In genomic region chr7:64497438-64497837, GRCm38 (mm10) we compare ENCODE assay signal across 9 mouse cellular contexts. TPM values are rescaled to one million over a fixed set of nuclear protein-coding genes. Genes with fewer than 3 reads are reported as not detected.
DNase-seq lines count a peak whose midpoint lies in the region; ATAC-seq and TF ChIP-seq lines count a peak whose summit lies in the region.
"Had no signal": no experiment of that assay in that cellular context is flagged by ENCODE, and none has a peak within 500 bp of the region (broad histone marks: within the 10 kb centered on the region; RNA-seq: fewer than 3 reads in every experiment).

No protein-coding gene starts in this region.

- peak; percentile 2 to 10 for DNase-seq in frontal cortex, postnatal 14 days (ENCODE audit: low spot score in 2 of 2)
- no peak for DNase-seq in frontal cortex, postnatal 36 days (ENCODE audit: low spot score in 2 of 2)
- peak; percentile 82 for DNase-seq in midbrain, embryonic 11.5 days (ENCODE audit: low spot score, missing footprints)
- peak; percentile 0 to 1 for DNase-seq in right cerebral cortex, postnatal 36 days (ENCODE audit: low spot score in 2 of 2)
- no peak for DNase-seq in adrenal gland, postnatal 36 days

- WGBS in midbrain, embryonic 11.5 days, result 41% methylated on average over 10 of the region's 10 CpGs
- WGBS in midbrain, embryonic 16.5 days, result 45% methylated on average over 10 of the region's 10 CpGs

- no peak overlapping the region for H3K9ac ChIP-seq in midbrain, embryonic 11.5 days (ENCODE audit: low read length)
- H3K9ac ChIP-seq in midbrain, embryonic 16.5 days (ENCODE audit: low read depth, low read length), result no peak overlapping the region
- H3K9ac ChIP-seq: midbrain, embryonic 12.5 days had no signal

- no peak overlapping the region for H3K4me3 ChIP-seq in midbrain, embryonic 11.5 days (ENCODE audit: low read depth, low read length)
- no peak overlapping the region for H3K4me3 ChIP-seq in midbrain, embryonic 16.5 days (ENCODE audit: low read depth, low read length)
- no peak overlapping the region for H3K4me3 ChIP-seq in cortical plate, adult 2 months (ENCODE audit: insufficient read depth, low read length)
- H3K4me3 ChIP-seq: midbrain, embryonic 12.5 days had no signal

- H3K36me3 ChIP-seq in midbrain, embryonic 11.5 days (ENCODE audit: control insufficient read depth, insufficient read depth, low read length), result no peaks in the 10 kb centered on the region
- H3K36me3 ChIP-seq in midbrain, embryonic 16.5 days (ENCODE audit: control insufficient read depth, insufficient read depth, low read length), result no peaks in the 10 kb centered on the region
- H3K36me3 ChIP-seq: midbrain, embryonic 12.5 days had no signal

- peak; percentile 64 for TF ChIP-seq CTCF in cortical plate, adult 2 months (IDR thresholded peaks at IDR 0.05; ENCODE audit: extremely low read depth, insufficient read depth, low read length)

- no peaks in the 10 kb centered on the region for H3K9me3 ChIP-seq in midbrain, embryonic 11.5 days (ENCODE audit: control insufficient read depth, low read length)
- H3K9me3 ChIP-seq in midbrain, embryonic 16.5 days (replicated peaks; ENCODE audit: control insufficient read depth, low read length, poor library complexity, severe bottlenecking), result peaks cover 3% of the 10 kb centered on the region; the same call in 1 of the 2 replicates
- H3K9me3 ChIP-seq: midbrain, embryonic 12.5 days had no signal

- peaks cover 7% of the 10 kb centered on the region for H3K27me3 ChIP-seq in midbrain, embryonic 11.5 days (ENCODE audit: control insufficient read depth, insufficient read depth, low read length)
- H3K27me3 ChIP-seq in midbrain, embryonic 16.5 days (ENCODE audit: control insufficient read depth, insufficient read depth, low read depth, low read length), result no peaks in the 10 kb centered on the region

- H3K4me2 ChIP-seq in midbrain, embryonic 11.5 days, result no peak overlapping the region
- H3K4me2 ChIP-seq in midbrain, embryonic 16.5 days (ENCODE audit: low read length), result no peak overlapping the region
- H3K4me2 ChIP-seq: midbrain, embryonic 12.5 days had no signal

- no peak for ATAC-seq in midbrain, embryonic 11.5 days (ENCODE audit: low FRiP score)
- ATAC-seq in midbrain, embryonic 16.5 days, result no peak
- no peak for ATAC-seq in megakaryocyte-erythroid progenitor cell, adult 5-6 weeks (replicated peaks; ENCODE audit: low FRiP score, low TSS enrichment, poor library complexity, severe bottlenecking)

- peaks cover 3% of the 10 kb centered on the region; the same call in 1 of the 2 replicates for H3K4me1 ChIP-seq in midbrain, embryonic 11.5 days (ENCODE audit: control insufficient read depth, insufficient read depth, low read length)
- no peaks in the 10 kb centered on the region for H3K4me1 ChIP-seq in midbrain, embryonic 16.5 days (ENCODE audit: control insufficient read depth, insufficient read depth, low read length)
- no peaks in the 10 kb centered on the region for H3K4me1 ChIP-seq in cortical plate, adult 2 months (ENCODE audit: control insufficient read depth, insufficient read depth, low read length)

- TF ChIP-seq POLR2A in cortical plate, adult 2 months (IDR thresholded peaks at IDR 0.05; ENCODE audit: extremely low read depth, insufficient read depth, low read length), result no peak

- no peak overlapping the region for H3K27ac ChIP-seq in midbrain, embryonic 11.5 days (ENCODE audit: low read depth, low read length)
- no peak overlapping the region for H3K27ac ChIP-seq in midbrain, embryonic 16.5 days (ENCODE audit: low read length)
- H3K27ac ChIP-seq in cortical plate, adult 2 months (ENCODE audit: insufficient read depth, low read length), result no peak overlapping the region
- H3K27ac ChIP-seq: midbrain, embryonic 12.5 days had no signal

RNA-seq across cellular contexts. Expression of gene Apba2, which starts 4.1 kb away (rescaled TPM):
- polyA plus RNA-seq in midbrain, embryonic 11.5 days (2014; fragmentation: Nextera tagmentation; extraction: Ambion mirVana), result 68.3 and 82.4 TPM in 2 replicates
- polyA plus RNA-seq in midbrain, embryonic 16.5 days (2015; fragmentation: Nextera tagmentation; extraction: Ambion mirVana), result 204 and 208 TPM in 2 replicates
- polyA plus RNA-seq in cortical plate, adult 2 months (2012; rRNA removed), result 188 and 204 TPM in 2 replicates
- not detected in 2 replicates for total RNA-seq in megakaryocyte-erythroid progenitor cell, adult 5-6 weeks (2014; fragmentation: Nextera tagmentation)
- total RNA-seq in megakaryocyte-erythroid progenitor cell, adult 5-6 weeks (2017), result not detected in 2 replicates
- total RNA-seq in adrenal gland, postnatal 36 days (2021), result under 1 TPM; 0.33 TPM

Comparison
In these comparisons a context has a peak if more than half of its experiments do, and no peak if none do; other contexts are left out.
1. DNase-seq: peak in frontal cortex, postnatal 14 days (2 of 2), midbrain, embryonic 11.5 days (single experiment) and right cerebral cortex, postnatal 36 days (2 of 2); none in frontal cortex, postnatal 36 days (0 of 2) and adrenal gland, postnatal 36 days (0 of 2).